Mouse (Mus musculus) ES-E14 (cell line): ENCODE results near the gene Tns2.

Experiments
- CHD2 ChIP-seq: IDR thresholded peaks from 2 replicates; pipeline ENCODE4 v1.6.1; 2014; ENCODE audit warnings: mild to moderate bottlenecking, low read depth, low read length, inconsistent platforms
- HCFC1 ChIP-seq: IDR thresholded peaks from 2 replicates; pipeline ENCODE4 v1.6.1; 2012; ENCODE audit warnings: low read length, inconsistent platforms, borderline replicate concordance; ENCODE audit not compliant: insufficient read depth
- MAFK ChIP-seq: IDR thresholded peaks from 2 replicates; pipeline ENCODE4 v1.6.1; 2014; ENCODE audit warnings: mild to moderate bottlenecking, low read depth, low read length, inconsistent platforms; ENCODE audit not compliant: insufficient read depth
- ZC3H11A ChIP-seq: IDR thresholded peaks from 2 replicates; pipeline ENCODE4 v1.6.1; 2012; ENCODE audit warnings: low read depth, mild to moderate bottlenecking, inconsistent platforms, low read length, borderline replicate concordance
- ZNF384 ChIP-seq: IDR thresholded peaks from 2 replicates; pipeline ENCODE4 v1.6.1; 2012; ENCODE audit warnings: low read depth, low read length, inconsistent platforms

- TF ChIP-seq ZC3H11A (no peak), HCFC1 (no peak), CHD2 (no peak), MAFK (no peak), ZNF384 (peak; percentile 34; the same call in 1 of the 2 replicates)
Measured at GRCm38 (mm10) chr15:102142914-102143912, 43.0 kb downstream of the Tns2 start.
